Mouse (Mus musculus): ENCODE measurements at regions not wholly inside any gene's neighbourhood (a gene's known extent, or its start where the extent isn't known, plus 50 kb on each side); places are given as distances from the start of the nearest gene placed in this dataset.

DNA sequence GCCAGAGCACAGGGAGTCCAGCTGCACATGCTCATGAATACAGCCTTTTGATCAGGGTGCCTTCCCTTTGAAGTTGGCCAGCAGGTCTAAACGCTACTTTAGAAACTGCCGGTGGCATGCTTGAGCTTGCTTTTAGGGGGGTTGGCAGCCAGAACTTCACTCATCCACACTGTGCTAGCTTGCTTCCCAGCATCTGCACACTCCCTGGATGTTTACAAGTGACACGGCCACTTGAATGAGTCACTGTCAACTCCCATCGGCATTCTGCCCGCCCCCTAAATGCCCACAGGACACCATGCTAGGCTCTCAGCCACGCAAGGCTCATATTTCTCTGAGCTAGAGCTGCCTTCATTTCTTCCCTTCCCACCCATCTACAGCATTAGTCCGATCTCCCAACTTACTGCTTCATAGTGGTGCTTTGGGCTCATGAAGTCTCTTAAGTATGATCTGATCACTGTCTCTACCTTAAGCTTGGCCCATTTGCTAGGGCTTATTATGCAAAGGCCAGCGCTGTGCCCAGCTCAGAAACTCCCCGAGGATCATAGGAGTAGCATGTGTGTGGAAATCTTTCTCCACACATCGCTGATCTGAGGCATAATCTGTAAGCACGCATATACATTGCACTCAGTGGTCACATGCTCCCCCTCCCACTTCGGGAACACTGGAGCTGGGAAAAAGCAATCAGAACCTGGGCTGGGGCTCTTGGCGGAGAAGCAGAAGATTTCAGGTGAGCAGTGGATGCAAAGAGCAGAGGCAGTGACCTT lies 112.1 kb upstream of the Stmnd1 start:
- H3K36me3 ChIP-seq (ENCODE audit: insufficient read depth, low read length) = no peaks in the 10 kb centered on the region
- H3K4me1 ChIP-seq (replicated peaks; ENCODE audit: insufficient read depth, low read length) = peaks cover 7% of the 10 kb centered on the region; the same call in 1 of the 2 replicates
- no peaks in the 10 kb centered on the region for H3K27me3 ChIP-seq (ENCODE audit: insufficient read depth, low read length)
- no peak overlapping the region for H3K9ac ChIP-seq (ENCODE audit: low read depth, low read length)
- no peaks in the 10 kb centered on the region for H3K9me3 ChIP-seq (replicated peaks; ENCODE audit: low read length)
- ATAC-seq (replicated peaks; ENCODE audit: low FRiP score, low read depth) (no peak; the same call in 1 of the 2 replicates), DNase-seq (ENCODE audit: low spot score) (no peak)
- TF ChIP-seq CTCF (IDR thresholded peaks at IDR 0.05; ENCODE audit: low read depth) = no peak
- peak overlapping the region; percentile 46 for H3K4me2 ChIP-seq (ENCODE audit: low read length)
- no peak overlapping the region; the same call in 1 of the 2 replicates for H3K4me3 ChIP-seq (replicated peaks; ENCODE audit: low read depth, low read length)
- H3K27ac ChIP-seq = no peak overlapping the region
- WGBS = 23% methylated on average over 13 of the region's 13 CpGs

GRCm38 (mm10) chr13:46159354-46159753 lies 114.2 kb upstream of the Stmnd1 start:
- ATAC-seq (replicated peaks; ENCODE audit: low FRiP score, low read depth) = no peak
- Histone ChIP-seq H3K36me3 (ENCODE audit: insufficient read depth, low read length) (no peaks in the 10 kb centered on the region), H3K4me3 (replicated peaks; ENCODE audit: low read depth, low read length) (no peak overlapping the region), H3K27me3 (ENCODE audit: insufficient read depth, low read length) (no peaks in the 10 kb centered on the region), H3K9me3 (replicated peaks; ENCODE audit: low read length) (no peaks in the 10 kb centered on the region), H3K27ac (no peak overlapping the region), H3K4me2 (ENCODE audit: low read length) (no peak overlapping the region), H3K4me1 (replicated peaks; ENCODE audit: insufficient read depth, low read length) (peaks cover 7% of the 10 kb centered on the region; the same call in 1 of the 2 replicates), H3K9ac (ENCODE audit: low read depth, low read length) (no peak overlapping the region)
- DNase-seq (ENCODE audit: low spot score) = no peak
- WGBS = 90% methylated on average over 14 of the region's 14 CpGs
- no peak for TF ChIP-seq CTCF (IDR thresholded peaks at IDR 0.05; ENCODE audit: low read depth)

- TF ChIP-seq CTCF (IDR thresholded peaks at IDR 0.05; ENCODE audit: low read depth) = no peak
- 88% methylated on average over 14 of the region's 14 CpGs for whole genome bisulfite sequencing
- DNase-seq (ENCODE audit: low spot score) = no peak
Observed at GRCm38 (mm10) chr13:46153282-46154260, 120.0 kb upstream of the Stmnd1 start.

GRCm38 (mm10) chr13:46140006-46140405 lies 133.5 kb upstream of the Stmnd1 start:
- TF ChIP-seq CTCF (IDR thresholded peaks at IDR 0.05; ENCODE audit: low read depth) = no peak
- H3K27me3 ChIP-seq (ENCODE audit: insufficient read depth, low read length) = no peaks in the 10 kb centered on the region
- DNase-seq (ENCODE audit: low spot score) = no peak
- WGBS = 71% methylated on average over 3 of the region's 3 CpGs
- no peaks in the 10 kb centered on the region for H3K4me1 ChIP-seq (replicated peaks; ENCODE audit: insufficient read depth, low read length)
- no peak overlapping the region for H3K9ac ChIP-seq (ENCODE audit: low read depth, low read length)
- H3K9me3 ChIP-seq (replicated peaks; ENCODE audit: low read length) = no peaks in the 10 kb centered on the region
- no peak for ATAC-seq (replicated peaks; ENCODE audit: low FRiP score, low read depth)
- no peaks in the 10 kb centered on the region for H3K36me3 ChIP-seq (ENCODE audit: insufficient read depth, low read length)
- no peak overlapping the region for H3K27ac ChIP-seq
- H3K4me2 ChIP-seq (ENCODE audit: low read length) = no peak overlapping the region
- no peak overlapping the region for H3K4me3 ChIP-seq (replicated peaks; ENCODE audit: low read depth, low read length)

More at GRCm38 (mm10) chr13:46153282-46154260, 120.0 kb upstream of the Stmnd1 start:
- Histone ChIP-seq H3K9ac (ENCODE audit: low read depth, low read length) (no peak overlapping the region), H3K27me3 (ENCODE audit: insufficient read depth, low read length) (no peaks in the 10 kb centered on the region), H3K4me1 (replicated peaks; ENCODE audit: insufficient read depth, low read length) (no peaks in the 10 kb centered on the region), H3K9me3 (replicated peaks; ENCODE audit: low read length) (no peaks in the 10 kb centered on the region), H3K4me3 (replicated peaks; ENCODE audit: low read depth, low read length) (no peak overlapping the region), H3K36me3 (ENCODE audit: insufficient read depth, low read length) (no peaks in the 10 kb centered on the region), H3K4me2 (ENCODE audit: low read length) (no peak overlapping the region), H3K27ac (no peak overlapping the region)
- no peak for ATAC-seq (replicated peaks; ENCODE audit: low FRiP score, low read depth)

DNA sequence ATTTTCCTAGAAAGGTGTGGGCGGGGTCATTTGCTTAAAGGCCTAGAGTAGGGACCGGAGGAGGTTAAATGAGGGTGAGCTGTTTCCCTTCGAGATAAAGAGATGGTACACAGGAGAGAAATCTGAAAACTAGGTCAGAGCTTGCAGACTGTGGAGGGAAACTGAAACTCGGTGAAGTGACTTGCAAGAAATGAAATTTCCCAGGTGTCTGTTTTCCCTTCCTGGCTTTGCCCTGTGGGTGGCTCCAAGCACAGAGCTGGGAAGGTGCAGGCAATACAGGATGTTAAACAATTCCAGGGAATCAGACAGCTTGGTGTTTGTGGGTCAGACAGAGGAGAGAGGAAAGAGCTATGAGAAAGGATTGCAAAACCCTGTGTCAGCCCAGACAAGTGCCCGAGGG lies 134.3 kb upstream of the Stmnd1 start:
- DNase-seq (ENCODE audit: low spot score) = no peak
- no peaks in the 10 kb centered on the region for H3K27me3 ChIP-seq (ENCODE audit: insufficient read depth, low read length)
- TF ChIP-seq CTCF (IDR thresholded peaks at IDR 0.05; ENCODE audit: low read depth) = no peak
- H3K9ac ChIP-seq (ENCODE audit: low read depth, low read length) = no peak overlapping the region
- ATAC-seq (replicated peaks; ENCODE audit: low FRiP score, low read depth) = no peak
- no peaks in the 10 kb centered on the region for H3K4me1 ChIP-seq (replicated peaks; ENCODE audit: insufficient read depth, low read length)
- H3K9me3 ChIP-seq (replicated peaks; ENCODE audit: low read length) = no peaks in the 10 kb centered on the region
- H3K4me3 ChIP-seq (replicated peaks; ENCODE audit: low read depth, low read length) = no peak overlapping the region
- no peak overlapping the region for H3K4me2 ChIP-seq (ENCODE audit: low read length)
- no peaks in the 10 kb centered on the region for H3K36me3 ChIP-seq (ENCODE audit: insufficient read depth, low read length)
- H3K27ac ChIP-seq = no peak overlapping the region
- WGBS = 71% methylated on average over 5 of the region's 5 CpGs

- no peak for TF ChIP-seq CTCF (IDR thresholded peaks at IDR 0.05; ENCODE audit: low read depth)
- Histone ChIP-seq H3K4me3 (replicated peaks; ENCODE audit: low read depth, low read length) (no peak overlapping the region), H3K36me3 (ENCODE audit: insufficient read depth, low read length) (no peaks in the 10 kb centered on the region), H3K4me1 (replicated peaks; ENCODE audit: insufficient read depth, low read length) (no peaks in the 10 kb centered on the region), H3K9ac (ENCODE audit: low read depth, low read length) (no peak overlapping the region), H3K4me2 (ENCODE audit: low read length) (no peak overlapping the region), H3K9me3 (replicated peaks; ENCODE audit: low read length) (no peaks in the 10 kb centered on the region), H3K27ac (no peak overlapping the region), H3K27me3 (ENCODE audit: insufficient read depth, low read length) (no peaks in the 10 kb centered on the region)
- no peak for DNase-seq (ENCODE audit: low spot score)
- 83% methylated on average over 8 of the region's 8 CpGs for WGBS
- no peak for ATAC-seq (replicated peaks; ENCODE audit: low FRiP score, low read depth)
Observed at GRCm38 (mm10) chr13:46135411-46135810, 138.1 kb upstream of the Stmnd1 start.

Measured in kidney, postnatal 0 days (tissue).